ENCODE assay signal across 12 mouse cellular contexts in the genomic region with DNA sequence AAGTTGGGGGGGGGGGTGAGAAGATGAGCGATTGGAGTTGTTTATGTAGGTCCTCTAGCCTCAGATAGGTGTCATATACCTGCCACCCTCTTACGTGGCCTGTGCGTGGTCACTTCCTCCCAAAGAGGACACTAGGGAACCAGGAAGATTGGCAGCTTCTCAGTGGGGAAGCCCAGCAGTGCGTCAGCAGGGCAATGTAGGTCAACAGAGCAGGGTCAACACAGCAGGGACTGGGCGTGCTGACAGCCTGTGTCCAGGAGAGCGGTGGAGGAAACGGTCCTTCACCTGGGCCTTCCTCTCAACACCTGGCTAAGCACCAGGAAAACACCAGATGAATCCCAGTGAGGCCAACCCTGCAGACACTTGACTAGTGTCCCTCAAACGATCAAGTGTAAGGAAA.
DNase-seq lines count a peak whose midpoint lies in the region; ATAC-seq and TF ChIP-seq lines count a peak whose summit lies in the region.
"Had no signal": no experiment of that assay in that cellular context is flagged by ENCODE, and none has a peak within 500 bp of the region (broad histone marks: within the 10 kb centered on the region; RNA-seq: fewer than 3 reads in every experiment).

No protein-coding gene starts in this region.

- no peaks in the 10 kb centered on the region for H3K79me2 ChIP-seq in heart, adult 2 months (replicated peaks; ENCODE audit: control insufficient read depth, insufficient read depth, low read length)

- TF ChIP-seq EP300 in heart, adult 2 months (IDR thresholded peaks at IDR 0.05; ENCODE audit: insufficient read depth, low read depth, low read length), result no peak

- H3K9ac ChIP-seq in heart, adult 2 months (ENCODE audit: low read depth, low read length), result no peak overlapping the region
- no peak overlapping the region for H3K9ac ChIP-seq in liver, embryonic 12.5 days
- no peak overlapping the region for H3K9ac ChIP-seq in stomach, embryonic 15.5 days
- H3K9ac ChIP-seq: forebrain, embryonic 12.5 days; hindbrain, embryonic 13.5 days had no signal

- no peak for TF ChIP-seq POLR2A in heart, adult 2 months (IDR thresholded peaks at IDR 0.05; ENCODE audit: insufficient read depth, low read depth, low read length)

- intact Hi-C loops in heart, adult 2 months (cut with DNase I), result no loop called here

- H3K4me2 ChIP-seq in liver, embryonic 12.5 days, result no peak overlapping the region
- no peak overlapping the region for H3K4me2 ChIP-seq in stomach, embryonic 15.5 days
- H3K4me2 ChIP-seq: forebrain, embryonic 12.5 days; hindbrain, embryonic 13.5 days had no signal

- WGBS in heart, adult 2 months, result 31% methylated on average over 8 of the region's 8 CpGs
- WGBS in liver, embryonic 12.5 days (ENCODE audit: insufficient replicate concordance), result 55% methylated on average over 8 of the region's 8 CpGs
- 36% methylated on average over 8 of the region's 8 CpGs for WGBS in stomach, embryonic 15.5 days

- H3K27ac ChIP-seq in heart, adult 2 months, result no peak overlapping the region
- H3K27ac ChIP-seq in liver, embryonic 12.5 days, result no peak overlapping the region
- H3K27ac ChIP-seq in stomach, embryonic 15.5 days, result no peak overlapping the region
- H3K27ac ChIP-seq: forebrain, embryonic 12.5 days; hindbrain, embryonic 13.5 days had no signal

- no peaks in the 10 kb centered on the region for H3K36me3 ChIP-seq in heart, adult 2 months (ENCODE audit: control insufficient read depth, insufficient read depth, low read length)
- no peaks in the 10 kb centered on the region for H3K36me3 ChIP-seq in liver, embryonic 12.5 days
- no peaks in the 10 kb centered on the region for H3K36me3 ChIP-seq in stomach, embryonic 15.5 days
- H3K36me3 ChIP-seq: forebrain, embryonic 12.5 days; hindbrain, embryonic 13.5 days had no signal

- peak; percentile 74 for DNase-seq in heart, adult 11 months
- DNase-seq in heart, adult 2 months, result no peak
- peak; percentile 22 to 47 for DNase-seq in kidney, adult 8-10 months
- no peak for DNase-seq in left cerebral cortex, adult 9 months (ENCODE audit: low spot score in 2 of 2)
- DNase-seq in spleen, postnatal 4 days (ENCODE audit: low spot score in 2 of 2), result no peak
- DNase-seq: right cerebral cortex, postnatal 14 days; thymus, adult 18-20 months had no signal

- no peak for TF ChIP-seq CTCF in heart, adult 2 months (IDR thresholded peaks at IDR 0.05)

- no peaks in the 10 kb centered on the region; the same call in 1 of the 2 replicates for H3K4me1 ChIP-seq in heart, adult 2 months (ENCODE audit: control insufficient read depth, insufficient read depth, low read length)
- H3K4me1 ChIP-seq in liver, embryonic 12.5 days, result no peaks in the 10 kb centered on the region
- H3K4me1 ChIP-seq in stomach, embryonic 15.5 days, result 0 out of 2 replicates have a peak, but pooled peaks cover 3% of the 10 kb centered on the region

- H3K9me3 ChIP-seq in liver, embryonic 12.5 days (replicated peaks), result no peaks in the 10 kb centered on the region
- H3K9me3 ChIP-seq in stomach, embryonic 15.5 days, result no peaks in the 10 kb centered on the region
- H3K9me3 ChIP-seq: forebrain, embryonic 12.5 days; hindbrain, embryonic 13.5 days had no signal

- H3K4me3 ChIP-seq in heart, adult 2 months, result no peak overlapping the region
- no peak overlapping the region for H3K4me3 ChIP-seq in liver, embryonic 12.5 days
- H3K4me3 ChIP-seq in stomach, embryonic 15.5 days (replicated peaks), result no peak overlapping the region
- H3K4me3 ChIP-seq: forebrain, embryonic 12.5 days; hindbrain, embryonic 13.5 days had no signal

- peak; percentile 67 for ATAC-seq in liver, embryonic 12.5 days
- ATAC-seq in stomach, embryonic 15.5 days (ENCODE audit: insufficient read depth, low FRiP score, low read depth), result peak; percentile 22; the same call in 1 of the 2 replicates
- no peak for ATAC-seq in megakaryocyte-erythroid progenitor cell, adult 5-6 weeks (replicated peaks; ENCODE audit: low FRiP score, low TSS enrichment, poor library complexity, severe bottlenecking)

- H3K27me3 ChIP-seq in heart, adult 2 months (ENCODE audit: control insufficient read depth, insufficient read depth, low read length), result no peaks in the 10 kb centered on the region
- no peaks in the 10 kb centered on the region for H3K27me3 ChIP-seq in liver, embryonic 12.5 days (replicated peaks)
- no peaks in the 10 kb centered on the region for H3K27me3 ChIP-seq in stomach, embryonic 15.5 days (replicated peaks)
- H3K27me3 ChIP-seq: forebrain, embryonic 12.5 days had no signal

Comparison
In these comparisons a context has a peak if more than half of its experiments do, and no peak if none do; other contexts are left out.
1. DNase-seq: peak in heart, adult 11 months (single experiment) and kidney, adult 8-10 months (2 of 2); none in heart, adult 2 months (0 of 2), left cerebral cortex, adult 9 months (0 of 2) and spleen, postnatal 4 days (0 of 2).